Mouse (Mus musculus) mesoderm, embryonic 11.5 days (tissue): ENCODE results near the gene Cemip.
"Not testable (repeated sequence)": the region's sequence is repeated elsewhere in the genome, so short reads cannot be mapped to it uniquely, and the experiment has no call there.

Experiments
- DNase-seq: peaks from one replicate; pipeline ENCODE4 v3.0.0-alpha.2; 2012; ENCODE audit warnings: low read depth, low spot score

The Cemip gene

DNA sequence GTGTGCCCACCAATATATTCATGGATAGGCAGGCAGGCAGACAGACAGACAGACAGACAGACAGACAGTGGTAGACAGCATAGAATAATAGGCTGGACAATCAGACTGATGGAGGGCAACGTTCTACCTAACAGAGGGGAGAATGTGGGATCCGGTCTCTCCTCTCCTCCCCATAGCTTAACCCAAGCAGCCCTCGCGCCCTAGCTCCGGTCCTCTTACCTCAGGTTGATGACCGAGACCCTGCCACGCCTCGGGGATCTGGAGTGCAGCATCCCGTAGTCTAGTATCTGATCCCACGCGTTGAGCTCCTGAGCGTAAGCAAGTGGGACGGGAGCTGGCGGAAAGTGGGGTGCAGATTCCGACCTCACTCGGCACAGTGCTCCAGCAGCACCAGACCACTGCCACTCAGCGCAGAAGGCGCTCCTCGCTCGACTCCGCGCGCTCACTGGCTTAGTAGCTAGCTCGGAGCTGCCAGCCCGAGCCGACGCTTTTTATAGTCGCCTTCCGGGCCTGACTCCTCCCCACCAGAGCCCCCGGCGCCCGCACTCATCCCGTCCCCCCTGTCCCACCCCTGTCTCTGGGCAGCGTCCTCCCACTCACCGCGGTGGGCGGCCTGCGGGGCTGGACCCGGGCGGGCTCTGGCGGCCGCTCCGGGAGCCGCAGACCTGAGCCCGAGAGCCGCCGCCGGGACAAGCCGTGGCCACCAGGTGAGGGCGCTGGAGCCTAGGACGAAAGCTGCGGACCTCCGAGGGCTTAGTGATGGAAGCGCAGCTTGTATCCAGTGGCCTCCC lies at the start of gene Cemip:
Gene Cemip, minus strand, starts transcription at position 464 of the 791 bp plus-strand sequence.
- DNase-seq, result peak; percentile 78

DNA sequence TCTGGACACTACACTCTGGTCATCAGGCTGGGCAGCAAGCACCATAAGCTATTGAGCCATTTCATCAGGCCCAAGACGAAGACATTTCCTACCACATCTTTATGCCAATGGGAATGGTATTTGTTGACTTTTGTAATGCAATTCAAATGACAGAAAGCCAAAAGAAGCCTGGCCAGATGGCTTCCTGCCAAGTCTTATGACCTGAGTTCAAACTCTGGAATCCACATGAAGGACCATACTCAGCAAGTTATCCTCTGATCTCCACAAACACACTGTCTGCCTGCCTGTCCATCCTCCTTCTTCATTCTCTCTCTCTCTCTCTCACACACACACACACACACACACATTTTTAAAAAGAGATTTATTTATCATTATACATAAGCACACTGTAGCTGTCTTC lies 46.4 kb upstream of the Cemip start:
- no peak for DNase-seq

DNA sequence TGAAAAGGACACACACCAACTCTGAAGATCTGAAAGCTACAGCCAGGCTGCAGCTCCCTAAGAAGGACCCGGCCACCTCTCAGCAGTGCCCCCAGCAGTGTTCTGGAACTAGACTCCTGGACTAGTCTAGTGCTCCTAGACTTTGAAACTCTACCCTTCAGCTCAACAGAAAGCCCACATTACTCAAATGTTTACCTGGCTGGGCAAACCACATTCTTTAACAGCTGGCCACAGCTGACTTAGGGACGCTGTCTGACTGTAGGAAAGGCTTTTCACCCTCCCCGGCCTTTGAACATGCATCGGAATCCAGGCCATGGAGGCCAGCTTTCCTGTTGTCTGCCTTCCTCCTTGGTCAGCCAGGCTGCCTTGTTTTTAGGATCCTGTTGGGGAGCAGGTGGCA lies 45.4 kb upstream of the Cemip start:
- no peak for DNase-seq

DNA sequence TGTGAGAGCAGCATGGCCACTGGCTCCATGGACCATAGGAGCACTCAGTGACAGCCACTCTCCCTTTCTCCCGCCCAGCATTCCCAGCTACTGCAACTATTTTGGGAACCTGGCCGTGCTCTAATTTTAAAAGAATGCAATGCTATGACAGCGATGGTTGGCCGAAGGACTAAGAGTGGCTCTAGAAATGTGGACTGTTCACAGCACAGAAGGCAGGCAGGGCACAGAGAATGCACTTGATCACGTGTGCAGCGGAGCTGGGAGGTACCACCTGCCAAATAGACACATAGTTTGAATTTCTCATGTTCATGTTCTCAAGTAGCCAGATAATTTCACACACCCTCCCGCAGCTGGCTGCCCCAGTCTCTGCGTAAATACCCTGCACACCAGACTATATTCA lies 42.4 kb upstream of the Cemip start:
- peak; percentile 26 for DNase-seq

DNA sequence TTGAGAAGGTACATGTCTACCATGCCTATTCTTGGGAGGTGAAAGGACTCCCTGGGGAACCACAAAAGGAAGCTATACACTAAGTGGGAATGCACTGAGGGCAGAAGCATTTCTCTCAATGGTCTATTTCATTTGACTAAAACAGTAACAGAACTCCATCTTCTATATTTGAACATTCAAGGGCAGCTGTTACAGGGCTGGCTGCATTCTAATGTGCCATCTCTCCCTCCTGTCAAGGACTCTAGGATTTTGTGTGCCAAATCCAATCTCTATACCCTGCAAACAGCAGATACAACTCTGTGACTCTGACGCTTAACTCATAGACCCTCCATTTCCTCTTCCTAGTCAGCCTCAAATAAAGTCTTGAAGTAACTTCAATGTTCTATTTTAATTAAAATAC lies 39.4 kb upstream of the Cemip start:
- no peak for DNase-seq

DNA sequence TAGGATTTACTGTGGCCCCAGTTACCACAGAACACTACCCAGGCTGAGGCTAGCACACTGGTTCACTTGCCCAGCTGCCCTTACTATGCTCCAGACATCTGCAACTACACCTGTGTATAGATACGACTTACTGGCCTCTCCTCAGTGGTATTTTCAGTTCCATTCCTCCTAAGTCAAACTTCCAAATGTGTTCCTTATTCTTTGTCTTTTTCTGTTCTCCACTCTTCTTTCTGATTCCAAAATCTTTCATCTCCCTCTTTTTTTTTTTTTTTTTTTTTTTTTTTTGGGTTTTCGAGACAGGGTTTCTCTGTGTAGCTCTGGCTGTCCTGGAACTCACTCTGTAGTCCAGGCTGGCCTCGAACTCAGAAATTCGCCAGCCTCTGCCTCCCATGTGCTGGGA lies 37.3 kb upstream of the Cemip start:
- DNase-seq, result not testable (repeated sequence)

DNA sequence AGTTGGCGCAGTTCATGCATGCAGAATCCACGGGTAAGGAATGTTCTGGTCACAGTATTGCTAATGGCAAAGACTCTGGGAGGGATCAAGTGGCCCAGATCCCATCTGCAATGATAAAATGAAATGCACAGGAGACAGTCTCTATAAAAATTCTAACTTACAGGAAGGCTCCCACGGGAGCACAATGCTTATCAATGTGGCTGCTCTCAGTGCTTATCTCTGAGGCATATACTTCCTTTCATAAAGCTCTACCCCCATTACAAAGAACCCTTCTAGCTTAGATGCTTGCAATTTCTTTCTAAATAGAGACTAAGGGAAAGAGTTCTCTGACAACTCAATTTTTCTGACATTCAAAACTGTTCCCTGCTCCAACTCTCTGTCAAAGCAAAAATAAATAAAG lies 35.5 kb upstream of the Cemip start:
- no peak for DNase-seq

DNA sequence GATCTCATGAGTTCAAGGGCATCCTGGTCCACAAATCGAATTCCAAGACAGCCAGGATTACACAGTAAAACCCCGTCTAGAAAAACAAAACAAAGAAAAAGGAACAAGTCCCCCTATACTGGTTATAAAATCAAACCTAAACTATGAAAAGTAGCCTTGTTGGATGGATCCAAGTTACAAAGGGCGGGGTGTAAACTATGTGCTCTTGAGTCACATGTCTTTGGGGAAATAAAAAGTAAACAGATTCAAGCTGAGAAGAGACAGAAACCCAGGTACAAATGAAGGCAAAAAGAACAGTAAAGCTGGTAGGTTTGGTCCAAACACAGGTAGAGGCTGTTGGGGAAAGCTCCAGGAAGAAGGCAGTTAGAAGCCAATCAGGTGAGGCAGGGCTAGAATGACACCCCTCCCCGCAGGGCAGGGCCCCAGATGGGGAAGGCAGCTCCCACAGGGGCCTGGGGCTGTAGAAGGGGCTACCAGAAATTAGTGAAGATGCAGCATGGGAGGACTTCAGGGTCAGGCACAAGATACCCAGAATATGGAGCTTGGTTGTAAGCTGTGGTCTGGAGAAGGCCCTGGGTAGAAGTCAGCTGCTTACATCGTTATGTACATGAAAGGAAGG lies 33.9 kb upstream of the Cemip start:
- DNase-seq, result no peak

DNA sequence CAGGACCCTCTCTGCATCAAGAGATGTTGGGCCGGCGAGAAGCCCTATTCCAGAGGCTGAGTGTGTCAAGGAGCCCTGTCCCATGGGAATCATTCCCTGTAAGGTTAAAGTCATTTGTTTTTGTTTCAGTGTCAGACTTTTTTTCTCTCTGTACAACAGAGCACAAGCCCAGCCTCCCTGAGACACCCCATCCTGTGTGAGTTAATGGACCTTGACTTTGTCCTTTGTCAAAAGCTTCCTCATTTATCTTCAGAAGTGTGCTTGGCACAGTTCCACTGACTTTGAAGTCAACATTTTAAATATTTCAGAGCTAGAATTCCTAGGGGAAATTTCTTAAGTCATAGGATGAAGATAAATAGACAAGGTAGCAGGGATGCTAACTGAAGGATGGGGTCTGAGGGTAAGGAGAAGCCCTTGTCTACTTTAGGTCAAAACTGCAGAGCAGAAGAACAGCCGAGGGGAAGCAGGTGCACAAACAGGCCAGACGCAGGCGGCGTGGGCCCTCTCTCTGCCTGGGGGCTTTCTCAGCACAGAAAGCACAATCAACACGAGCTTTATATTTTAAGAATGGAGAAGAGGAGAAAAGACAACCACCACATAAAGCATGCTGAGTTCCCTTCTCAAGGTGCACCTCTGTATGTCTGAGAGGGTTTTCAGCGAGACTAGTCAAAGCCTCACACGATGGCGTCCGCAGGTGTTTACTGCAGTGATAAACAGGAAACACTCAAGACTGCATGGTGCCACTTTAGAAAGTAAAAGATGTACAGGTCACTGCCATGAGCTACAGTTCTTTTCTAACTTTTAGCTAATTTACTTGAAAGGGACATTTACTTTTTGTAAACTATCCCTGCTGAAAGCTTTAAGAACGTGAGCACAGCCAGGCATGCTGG lies 33.2 kb upstream of the Cemip start:
- DNase-seq, result peak; percentile 41

DNA sequence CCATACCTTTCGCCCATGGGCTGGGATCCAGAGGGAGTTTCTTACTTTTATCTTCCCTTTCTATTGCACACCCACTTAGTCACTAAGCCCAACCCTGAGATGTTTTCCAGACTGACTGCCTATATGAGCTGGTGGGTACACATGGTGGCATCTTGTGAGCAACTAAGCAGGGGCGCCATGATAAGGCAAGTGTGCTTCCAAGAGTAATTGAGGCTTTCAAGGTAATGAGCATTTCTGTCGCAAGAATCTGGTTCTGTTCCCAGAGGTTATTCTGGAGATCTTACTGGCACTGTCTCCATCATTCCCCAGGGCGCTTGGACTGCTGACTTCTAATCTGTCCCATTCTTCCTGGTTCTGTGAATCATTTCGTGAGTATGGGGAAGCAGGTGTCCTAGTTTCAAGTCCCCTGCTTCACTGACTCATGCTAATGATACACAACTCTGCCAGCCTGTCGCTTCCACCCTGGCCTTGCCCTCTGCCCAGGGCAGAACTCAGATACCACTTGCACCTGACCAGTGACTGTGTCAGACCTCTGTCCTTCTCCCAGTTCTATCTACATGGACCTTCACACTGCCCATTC lies 31.3 kb upstream of the Cemip start:
- no peak for DNase-seq

DNA sequence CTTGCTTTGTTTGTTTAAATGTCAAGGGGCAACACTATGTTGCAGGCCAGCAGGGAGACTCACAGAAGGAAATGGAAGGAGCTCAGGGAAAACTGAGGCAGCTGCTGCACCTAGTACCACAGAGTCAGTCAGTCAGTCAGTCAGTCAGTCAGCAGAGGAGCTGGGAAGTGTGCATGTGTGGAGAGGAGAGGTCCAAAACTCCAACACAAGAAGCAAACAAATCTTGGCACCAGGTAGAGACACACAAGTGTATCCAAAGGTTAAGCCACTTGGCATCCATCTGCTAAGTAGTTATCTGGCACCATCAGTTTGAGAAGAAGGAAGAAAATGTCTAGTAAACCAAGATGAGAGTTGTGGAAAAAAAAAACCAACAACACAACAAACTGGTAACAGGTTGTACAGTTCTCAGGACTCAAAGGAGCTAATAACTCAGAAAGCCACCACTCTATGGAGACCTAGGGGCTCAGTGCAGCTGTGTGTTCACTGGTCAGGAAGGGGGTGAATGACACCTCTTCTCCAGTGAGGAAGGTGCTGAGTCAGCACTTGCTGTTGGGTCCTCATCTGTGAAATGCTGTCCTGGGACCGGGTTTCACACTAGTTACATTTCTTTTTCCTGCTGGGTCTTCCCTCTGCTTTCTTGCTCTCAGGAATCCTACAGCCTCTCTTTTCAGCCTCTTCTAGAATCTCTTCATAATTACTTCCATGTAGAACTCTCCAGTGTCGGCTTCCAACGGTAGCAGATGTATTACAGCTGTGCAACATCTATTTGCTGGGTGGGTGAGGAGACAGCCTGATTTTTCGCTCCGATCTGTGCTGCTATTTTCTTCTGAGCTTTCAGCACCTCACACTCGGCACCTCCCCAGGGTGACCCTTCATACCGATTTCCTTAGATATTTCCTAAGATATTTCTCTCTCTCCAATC lies 30.6 kb upstream of the Cemip start:
- DNase-seq, result no peak

DNA sequence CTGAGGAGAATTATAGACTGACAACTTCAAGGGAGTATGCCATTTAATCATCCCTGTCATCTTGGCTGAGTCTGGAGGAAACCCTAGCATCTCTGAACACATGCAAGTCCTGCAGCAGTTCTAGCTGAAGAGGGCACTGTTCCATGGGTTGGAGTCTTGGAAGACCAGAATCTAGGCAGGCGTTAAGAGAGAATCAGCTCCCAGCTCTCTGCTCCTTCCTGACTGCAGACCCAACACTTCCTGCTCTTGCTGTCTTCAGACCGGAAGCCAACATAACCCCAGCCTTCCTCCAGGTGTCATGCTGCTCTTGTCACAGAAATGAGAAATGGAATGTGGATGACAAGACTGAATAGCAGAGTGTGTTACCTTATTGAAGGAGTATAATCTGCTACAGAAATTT lies 29.1 kb upstream of the Cemip start:
- DNase-seq, result no peak

DNA sequence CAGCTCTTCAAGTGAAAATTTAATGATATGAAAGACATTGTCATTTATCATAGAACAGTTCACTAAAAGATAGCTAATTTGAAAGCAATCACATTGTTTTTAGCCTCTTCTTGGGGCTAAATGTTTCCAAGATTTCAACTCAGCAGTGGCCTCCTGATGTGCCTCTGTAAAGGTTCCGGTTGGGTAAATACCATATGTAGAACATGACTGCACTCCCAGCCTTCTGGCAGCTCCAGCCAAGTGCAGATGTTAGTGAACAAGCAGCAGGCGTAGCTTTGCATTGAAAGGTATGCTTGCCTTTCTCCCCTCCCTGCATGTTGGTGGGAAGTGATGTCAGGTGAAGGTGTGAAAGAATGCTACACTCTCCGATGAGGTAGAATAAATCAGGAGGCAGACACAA lies 28.5 kb upstream of the Cemip start:
- DNase-seq, result no peak

DNA sequence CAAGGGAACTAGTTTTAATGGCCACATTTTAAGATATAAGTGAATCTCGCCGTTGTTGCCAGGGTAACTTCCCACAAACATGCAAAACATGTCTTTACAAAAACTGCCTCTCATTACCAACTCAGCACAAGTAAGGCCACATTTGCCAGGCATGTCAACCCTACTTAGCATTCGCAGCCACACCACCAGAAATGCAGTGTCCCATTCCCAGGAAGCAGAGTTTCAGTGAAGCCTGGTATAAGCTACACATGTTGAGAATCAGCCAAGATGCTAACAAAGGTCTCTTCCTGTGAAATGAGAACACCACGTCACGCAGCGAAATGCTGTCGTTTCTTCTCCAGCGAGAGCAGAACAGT lies 26.7 kb upstream of the Cemip start:
- no peak for DNase-seq

DNA sequence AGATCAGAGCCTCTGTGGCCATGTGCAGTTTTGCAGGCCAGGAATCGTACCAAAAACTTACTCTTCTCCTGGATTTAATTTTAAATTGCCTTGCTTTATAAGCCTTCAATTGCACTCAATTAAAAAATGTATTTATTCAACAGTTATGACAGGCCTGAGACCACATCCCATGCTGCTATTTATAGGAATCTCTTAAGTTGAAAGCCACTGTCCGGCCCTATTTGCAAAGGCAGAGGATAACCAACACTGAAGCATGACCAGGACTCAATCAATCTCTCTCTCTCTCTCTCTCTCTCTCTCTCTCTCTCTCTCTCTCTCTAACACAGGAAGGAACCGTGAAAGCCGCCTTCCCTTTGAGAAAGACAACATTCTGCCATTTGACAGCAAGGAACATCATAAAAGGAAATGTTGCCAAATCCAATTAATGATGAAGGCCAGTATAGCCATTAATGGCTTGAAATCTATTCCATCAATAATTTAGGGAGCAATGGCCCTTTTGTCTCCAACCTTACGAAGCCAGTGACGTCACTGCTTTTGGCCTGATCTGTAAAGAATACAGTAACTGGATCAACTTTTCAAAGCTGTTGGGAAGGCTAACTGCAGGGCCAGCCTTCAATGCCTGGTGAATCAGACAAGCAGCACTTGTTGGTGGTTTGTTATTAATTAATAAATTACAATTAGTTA lies 26.2 kb upstream of the Cemip start:
- DNase-seq, result no peak

DNA sequence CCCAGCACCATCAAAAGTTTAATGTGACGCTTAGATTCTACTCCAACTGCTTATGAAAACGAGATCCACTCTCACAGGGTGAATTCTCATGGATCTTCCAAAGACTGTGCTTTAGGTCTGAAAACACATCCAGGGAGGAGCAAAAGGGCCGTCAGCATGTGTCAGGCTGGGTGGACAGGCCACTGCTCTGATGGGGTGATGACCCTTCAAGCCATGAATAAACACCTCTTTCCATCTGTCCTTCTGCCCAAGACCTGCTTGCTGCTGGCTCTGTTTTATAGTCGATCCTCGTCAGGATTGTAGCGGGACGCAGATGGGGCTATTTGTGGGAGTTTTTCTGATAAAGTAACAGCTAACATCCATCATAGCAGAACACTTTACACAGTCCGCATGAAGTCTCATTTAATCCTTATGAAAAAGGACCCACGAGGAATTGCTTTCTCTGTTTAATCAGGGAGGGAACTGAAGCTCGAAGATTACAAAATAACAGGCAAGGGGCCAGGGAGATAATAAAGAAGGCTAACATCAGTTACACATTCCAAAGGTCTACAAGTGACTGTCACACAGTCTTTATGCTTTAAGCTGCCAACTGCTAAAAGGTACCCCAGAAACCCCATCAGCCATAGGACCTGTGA lies 25.5 kb upstream of the Cemip start:
- no peak for DNase-seq

DNA sequence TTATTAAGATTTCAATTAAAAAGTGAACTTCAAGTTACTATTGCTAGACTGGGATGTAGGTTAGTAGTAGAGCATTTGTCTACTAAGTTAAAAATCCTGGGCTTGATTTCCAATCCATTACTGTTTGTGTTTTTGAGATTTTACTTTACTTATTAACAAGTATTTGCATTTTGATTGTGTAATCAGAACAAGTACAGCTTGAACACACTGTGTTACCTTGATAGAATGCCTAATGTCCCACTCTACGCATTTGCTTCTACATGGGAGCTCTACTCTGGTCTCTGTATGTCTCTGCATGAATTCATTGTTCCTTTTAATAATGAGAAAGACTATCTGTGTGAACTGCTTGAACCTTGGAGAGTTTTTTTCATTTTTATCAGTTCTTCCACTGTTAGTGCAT lies 20.6 kb upstream of the Cemip start:
- no peak for DNase-seq

DNA sequence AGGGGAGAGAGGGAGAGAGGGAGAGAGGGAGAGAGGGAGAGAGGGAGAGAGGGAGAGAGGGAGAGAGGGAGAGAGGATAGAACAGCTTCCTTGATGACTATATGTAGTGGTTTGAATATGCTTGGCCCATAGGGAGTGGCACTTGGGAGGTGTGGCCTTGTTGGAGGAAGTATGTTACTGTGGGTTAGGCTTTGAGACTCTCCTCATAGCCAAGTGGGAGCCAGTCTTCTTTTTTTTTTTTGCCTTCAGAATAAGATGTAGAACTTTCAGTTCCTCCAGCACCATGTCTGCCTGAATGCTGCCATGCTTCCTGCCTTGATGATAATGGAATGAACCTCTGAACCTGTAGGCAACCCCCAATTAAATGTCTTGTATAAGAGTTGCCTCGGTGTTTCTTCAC lies 16.3 kb upstream of the Cemip start:
- DNase-seq, result no peak

DNA sequence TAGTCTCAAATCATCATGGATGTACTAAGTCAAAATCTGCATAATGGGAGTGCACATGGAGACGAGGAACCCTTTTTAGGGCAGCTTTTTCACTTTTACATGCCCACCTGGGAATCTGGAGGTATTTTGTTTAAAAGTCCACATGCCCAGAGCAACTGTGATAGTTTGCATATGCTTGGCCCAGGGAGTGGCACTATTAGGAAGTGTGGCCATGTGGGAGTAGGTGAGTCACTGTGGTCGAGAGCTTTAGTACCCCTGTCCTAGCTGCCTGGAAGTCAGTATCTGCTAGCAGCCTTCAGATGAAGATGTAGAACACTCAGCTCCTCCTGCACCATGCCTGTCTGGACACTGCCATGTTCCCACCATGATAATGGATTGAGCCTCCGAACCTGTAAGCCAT lies 14.4 kb upstream of the Cemip start:
- no peak for DNase-seq

DNA sequence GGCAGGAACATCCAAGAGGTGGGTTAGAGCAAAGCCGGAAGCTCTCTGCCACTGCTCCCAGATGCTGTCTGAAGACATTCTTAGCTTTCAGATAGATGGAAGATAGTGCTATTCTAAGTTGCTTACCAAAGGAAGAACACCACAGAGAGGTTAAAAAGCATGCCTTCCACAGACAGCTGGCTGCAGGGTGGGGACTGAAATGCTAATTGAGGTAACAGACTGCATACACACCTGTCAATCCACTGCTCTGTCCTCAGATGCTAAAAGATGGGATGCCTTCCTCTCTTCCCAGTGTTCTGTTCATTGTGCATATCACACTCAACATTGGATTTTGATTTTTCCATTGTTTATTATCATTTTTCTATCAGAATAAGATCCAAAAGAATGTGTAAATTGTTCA lies 11.8 kb upstream of the Cemip start:
- DNase-seq, result no peak
